Mouse (Mus musculus) CD8-positive naive resting alpha-beta T cell, adult 2 months (primary cell): Measurements from ENCODE around the gene Pola2.

Experiments used
- DNase-seq, 2 experiments: peaks; one replicate each; pipeline ENCODE4 v3.0.0; 2022; ENCODE audit warnings: low read depth in 2 of 2, low spot score in 2 of 2

Pola2 gene

DNA sequence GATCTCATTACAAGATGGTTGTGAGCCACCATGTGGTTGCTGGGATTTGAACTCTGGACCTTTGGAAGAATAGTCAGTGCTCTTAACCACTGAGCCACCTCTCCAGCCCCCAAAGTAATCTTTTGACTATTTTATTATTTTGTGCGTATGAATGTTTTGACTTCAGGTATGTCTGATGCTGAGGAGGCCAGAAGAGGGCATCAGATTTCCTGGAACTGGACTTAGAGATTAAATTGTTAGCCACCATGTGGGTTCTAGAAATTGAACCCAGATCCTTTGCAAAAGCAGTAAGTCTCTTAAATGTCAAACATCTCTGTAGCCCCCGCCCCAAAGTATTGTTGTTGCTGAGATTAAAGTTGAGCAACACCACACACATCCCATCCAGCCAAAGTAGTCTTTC lies 1.9 kb upstream of the Pola2 start:
- no peak for DNase-seq

DNA sequence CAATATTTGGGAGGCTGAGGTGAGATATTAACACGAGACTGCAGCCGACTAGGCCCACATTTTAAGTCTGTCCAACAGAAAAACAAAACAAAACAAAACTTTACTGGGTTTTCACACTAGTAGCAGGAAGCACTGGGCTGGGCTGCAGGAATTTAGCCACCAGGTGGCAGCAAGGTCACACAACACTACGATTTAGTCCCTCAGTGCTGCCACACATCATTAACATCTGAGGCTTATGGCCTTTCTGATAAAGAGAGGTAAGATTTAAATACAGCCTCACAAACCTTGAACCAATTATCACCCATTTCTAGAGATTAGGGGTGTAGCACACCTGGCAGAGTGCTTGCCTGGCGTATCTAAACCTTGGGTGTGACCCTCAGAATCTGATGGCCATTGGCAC lies 1.3 kb upstream of the Pola2 start:
- DNase-seq: peak; percentile 66 to 82

DNA sequence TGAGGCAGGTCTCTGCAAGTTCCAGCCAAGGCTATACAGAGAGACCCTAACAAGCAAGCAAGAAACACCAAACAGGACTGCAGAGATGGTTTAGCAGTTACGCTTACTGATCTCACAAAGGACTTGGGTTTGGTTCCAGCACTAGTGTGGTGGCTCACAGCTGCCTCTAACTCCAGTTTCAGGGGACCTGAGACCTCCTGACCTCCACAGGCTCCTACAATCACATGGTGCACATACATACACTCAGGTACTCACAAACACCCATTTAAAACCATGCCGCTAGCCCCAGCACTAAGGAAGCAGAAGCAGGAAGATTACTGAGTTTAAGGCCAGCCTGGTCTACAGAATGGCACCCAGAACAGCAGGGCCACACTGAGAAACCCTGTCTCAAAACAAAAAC lies 802 bp upstream of the Pola2 start:
- DNase-seq: no peak

DNA sequence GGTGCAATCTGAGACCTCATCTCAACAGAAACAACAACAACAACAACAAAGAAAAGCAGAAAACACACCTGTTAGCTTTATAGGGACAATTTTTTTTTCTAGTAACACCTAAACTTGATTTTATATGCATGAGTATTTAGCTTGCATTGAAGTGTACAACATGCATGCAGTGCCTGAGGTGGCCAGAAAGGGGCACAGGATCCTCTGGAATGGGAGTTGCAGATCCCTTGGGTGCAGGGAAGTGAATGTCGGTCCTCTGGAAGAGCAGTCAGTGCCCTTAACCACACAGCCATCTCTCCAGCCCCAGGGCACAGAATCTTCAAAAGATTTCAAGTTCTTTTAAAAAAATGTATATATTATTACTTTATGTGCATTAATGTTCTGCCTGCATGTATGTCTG lies 1.4 kb downstream of the Pola2 start:
- no peak for DNase-seq

DNA sequence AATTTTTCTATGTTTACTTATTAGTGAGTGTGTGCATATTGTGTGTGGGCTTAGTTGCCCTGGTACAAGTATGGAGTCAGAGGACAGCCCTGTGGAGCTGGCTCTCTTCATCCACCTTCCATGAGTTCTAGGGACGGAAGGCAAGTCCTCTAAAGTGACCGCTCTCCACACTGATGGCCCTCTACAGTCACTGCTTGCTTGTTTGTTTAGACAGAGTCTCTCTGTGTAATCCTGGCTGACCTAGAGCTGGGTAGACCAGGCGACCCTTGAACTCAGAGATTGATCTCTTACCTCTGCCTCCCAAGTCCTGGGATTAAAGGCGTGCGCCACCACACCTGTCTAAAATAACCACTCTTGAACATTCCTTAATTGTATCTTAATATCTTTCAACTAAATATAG lies 6.6 kb downstream of the Pola2 start:
- DNase-seq: no peak

DNA sequence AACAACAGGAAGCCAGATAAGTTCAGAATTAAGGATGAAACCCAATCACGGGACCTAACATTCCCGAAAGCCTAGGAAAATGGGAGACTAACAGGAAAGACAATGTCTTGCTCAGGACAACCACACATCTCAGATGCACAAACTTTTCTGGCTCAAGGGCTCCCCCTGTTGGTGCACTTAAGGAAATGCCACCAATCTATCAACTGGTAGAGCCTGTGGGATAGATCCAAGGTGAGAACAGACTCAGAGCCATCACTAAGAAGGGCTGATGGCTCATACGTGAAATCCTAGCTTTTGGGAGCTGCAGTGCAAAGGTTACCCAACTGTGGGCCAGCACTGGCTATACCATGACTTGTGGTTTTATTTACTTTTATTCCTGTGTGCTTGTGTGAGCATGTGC lies 7.3 kb downstream of the Pola2 start:
- peak; percentile 60 to 76 for DNase-seq

DNA sequence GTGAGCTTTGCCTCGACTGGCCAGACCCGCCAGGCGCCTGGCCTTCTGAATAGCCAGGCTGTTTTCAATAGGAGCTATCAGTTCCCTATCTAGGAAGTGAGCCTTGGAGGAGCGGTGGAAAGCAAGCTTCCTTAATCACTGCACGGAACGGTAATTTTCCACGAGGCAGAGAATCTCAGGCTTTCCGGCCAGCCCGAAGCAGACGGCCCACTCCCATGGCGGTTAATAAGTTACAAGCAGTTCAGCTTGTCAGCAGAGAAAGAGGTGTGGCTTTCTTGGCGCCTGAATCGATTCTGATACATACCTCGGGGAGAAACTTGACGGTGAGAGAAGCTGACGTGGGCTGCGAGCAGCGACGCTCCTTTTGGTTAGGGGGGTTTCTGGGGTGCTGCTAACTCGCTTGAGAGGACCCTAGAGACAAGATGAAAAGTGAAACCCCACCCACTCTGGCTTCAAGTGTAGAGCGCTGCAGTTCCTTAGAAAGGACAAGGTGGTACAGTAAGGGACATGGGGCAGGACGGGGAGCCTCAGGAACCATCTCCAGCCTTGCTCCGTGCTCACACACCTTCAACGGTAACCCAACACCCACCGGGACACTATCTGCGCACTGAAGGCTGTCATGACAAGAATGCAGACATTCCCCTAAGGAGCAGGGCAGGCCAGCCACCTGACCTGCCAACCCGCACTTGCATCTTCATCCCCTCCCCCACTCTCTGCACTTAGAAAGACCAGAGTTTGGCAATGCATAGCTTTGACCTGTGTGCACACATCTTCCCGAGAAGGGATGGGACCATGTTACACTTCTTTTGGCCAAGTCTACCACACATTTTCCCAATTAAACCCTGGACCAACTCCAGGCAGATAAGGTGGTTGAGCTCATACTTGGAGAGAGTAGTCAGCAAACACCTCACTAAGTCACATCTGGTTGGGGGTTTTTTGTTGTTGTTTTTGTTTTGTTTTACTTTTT lies 8.0 kb downstream of the Pola2 start:
- no peak for DNase-seq

DNA sequence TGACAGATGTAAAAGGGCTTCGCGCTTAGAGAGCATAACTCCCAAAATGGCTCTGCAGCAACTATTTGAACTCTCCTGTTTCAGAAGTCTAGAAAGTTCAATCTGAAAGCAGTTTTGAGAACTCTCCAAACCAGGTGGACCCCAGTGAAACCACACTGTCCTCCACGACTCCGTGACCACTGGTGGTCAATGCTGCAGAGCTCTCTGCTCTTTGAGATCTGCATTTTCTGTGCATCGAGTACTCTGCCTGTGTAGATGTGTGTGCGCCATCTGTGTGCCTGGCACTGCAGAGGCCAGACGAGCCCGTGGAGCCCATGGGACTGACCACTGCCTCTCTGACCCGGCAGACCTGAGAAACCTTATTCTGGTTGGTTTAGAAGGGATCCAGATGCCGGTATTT lies 9.1 kb downstream of the Pola2 start:
- DNase-seq: no peak

DNA sequence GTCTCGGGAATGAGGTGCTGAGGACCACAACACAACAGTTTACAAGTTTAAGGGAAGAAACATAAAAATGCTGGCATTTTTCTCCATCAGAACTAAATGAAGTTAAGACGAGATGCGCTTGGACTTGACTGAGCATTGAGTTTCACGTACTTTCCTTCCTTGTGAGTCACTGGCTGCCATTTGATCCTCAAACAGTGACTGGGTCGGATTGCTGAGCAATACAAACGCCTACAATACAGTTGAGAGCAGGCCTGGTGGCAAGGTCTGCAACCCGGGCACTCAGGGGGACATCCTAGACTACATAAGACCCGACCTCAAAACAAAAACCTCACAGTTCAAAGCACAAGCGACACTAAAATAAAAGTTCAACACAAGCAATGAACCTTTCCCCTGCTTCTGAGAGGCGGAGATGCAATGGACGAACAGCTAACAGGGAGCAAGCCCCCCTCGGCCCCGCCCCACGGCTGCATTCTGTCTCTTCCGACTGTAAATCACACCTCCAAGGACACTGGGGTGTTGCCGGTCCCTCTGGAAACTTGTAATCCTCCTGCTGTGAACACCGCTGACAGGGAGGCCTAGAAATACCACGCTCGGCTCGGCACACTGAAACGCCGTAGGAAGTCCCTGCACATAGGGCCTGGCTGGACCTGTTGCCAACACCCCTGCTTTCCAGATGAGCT lies 9.8 kb downstream of the Pola2 start:
- DNase-seq: no peak

DNA sequence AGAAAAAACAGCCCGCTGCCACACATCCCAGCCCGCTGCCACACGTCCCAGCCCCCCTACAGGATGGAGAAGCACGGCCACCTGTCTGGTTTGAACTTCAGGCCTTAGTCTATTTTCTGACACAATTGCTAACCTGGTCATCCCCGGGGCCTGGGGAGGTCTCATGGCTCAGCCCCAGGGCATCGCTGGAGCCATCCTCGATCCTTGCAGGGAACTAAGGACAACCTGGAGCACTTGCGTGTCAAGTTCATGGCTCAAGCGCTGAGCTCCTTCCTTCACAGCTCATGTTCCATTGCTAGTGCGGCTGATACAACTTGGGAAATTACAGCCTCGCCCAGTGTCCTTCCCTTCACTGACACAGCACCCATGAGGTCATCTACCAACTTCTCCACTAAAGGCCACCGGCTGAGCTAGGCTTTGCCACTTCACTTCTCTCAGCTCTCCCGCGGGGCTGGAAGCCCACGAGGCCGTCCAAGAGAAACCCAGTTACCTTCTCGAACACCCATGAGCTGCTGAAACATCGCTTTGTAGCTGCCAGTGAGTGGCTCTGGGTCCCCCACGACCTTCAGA lies 10.7 kb downstream of the Pola2 start:
- no peak for DNase-seq

DNA sequence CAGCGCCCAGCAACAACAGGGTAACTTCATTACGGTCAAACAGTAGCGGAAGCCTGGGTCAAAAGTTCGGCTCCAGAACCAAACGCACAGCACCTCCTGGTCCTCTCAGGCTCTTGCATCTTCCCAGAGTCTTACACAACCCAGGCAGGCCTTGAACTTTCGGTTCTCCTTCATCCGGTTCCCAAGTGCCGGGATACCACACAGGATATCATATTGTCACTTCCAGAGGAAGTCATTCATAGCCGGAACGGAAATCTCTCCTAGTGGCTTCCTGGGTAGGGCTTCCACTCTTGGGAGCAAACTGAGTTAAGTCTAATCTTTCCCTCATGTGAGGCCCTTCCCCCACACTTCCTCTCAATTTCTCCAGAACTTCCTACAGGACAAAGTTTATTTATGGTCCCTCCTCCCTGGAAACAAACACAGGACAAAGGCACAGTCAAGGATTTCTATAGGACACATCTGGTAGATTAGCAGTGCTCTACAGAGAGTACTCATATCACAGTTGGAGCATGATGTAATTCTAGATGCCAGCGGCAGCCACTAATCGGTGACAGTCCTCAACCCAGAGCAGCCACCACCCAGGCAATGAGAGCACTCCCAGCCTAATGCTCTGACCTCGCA lies 11.8 kb downstream of the Pola2 start:
- no peak for DNase-seq

DNA sequence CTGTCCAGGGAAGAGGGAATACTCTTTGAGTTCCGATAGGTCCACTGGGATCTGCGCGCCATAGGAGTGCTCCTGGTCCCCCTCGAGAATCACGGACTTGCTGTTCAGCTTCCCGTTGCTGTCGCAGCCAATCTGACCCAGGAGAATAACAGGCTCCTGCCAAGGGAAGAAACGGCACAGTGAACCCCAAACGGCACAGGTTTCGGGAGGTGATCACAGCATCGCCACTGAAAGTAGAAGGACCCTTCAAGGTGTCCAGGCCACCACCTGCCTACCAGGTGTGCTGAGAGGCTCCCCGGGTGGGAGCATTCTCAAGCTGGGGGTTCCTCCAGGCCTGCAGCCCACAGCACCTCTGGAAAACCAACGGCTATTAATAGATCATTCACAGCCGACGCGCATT lies 12.4 kb downstream of the Pola2 start:
- no peak for DNase-seq

DNA sequence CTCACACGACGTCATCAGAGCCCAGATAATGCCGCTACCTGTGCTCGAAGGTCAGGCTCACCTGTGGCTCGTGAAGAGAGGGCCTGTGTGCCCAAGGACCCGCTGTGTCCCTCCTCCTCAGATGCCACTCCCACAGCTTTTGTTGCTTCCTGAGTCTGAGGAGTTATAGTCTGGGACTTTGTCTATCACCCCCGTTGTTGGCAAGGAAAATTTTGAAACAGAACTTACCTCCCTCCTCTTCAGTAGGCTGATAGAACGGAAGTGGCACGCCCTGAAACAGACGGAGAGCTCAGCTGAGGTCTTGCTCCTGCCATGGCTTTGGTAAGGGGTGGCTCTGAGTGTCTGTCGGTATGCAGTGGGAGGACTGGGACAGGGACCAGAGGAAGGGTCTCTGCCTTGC lies 13.8 kb downstream of the Pola2 start:
- no peak for DNase-seq

DNA sequence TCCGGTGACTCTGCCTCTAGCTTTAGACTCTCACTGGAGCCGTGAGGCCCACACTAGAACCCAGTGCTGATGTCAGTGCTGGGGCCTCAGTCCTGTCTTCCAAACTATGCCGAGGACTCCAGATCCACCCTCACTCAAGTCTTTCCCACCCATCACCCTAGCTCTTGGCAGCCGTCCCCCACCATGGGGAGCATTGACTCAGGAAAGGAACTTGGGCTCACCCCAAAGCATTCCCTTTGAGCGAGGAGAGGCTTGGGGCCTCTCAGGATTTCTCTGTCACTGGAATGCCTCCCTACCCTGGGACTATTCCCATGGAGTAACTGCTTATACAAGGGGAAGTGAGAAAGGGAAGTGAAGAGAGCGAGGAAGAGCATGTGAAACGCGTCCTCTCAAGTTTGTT lies 18.1 kb downstream of the Pola2 start:
- no peak for DNase-seq

DNA sequence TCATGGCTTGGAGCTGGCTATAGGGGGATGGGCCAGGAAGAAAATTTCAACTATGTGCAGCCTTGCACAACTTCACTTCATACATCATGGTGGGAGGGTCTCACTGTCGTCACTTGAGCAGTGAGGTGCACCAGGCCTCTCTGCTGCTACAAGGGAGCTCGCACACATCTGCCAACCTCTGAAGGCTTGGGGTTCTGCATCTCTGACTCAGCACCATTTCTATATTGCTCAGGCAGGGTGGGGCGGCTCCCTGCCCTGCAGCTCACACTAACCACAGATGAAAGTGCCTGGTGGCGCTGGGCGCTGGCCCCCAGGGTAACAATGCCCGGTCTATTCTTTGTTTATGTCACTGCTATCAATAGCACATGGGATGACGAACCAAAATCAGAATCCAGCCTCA lies 19.0 kb downstream of the Pola2 start:
- DNase-seq: no peak

DNA sequence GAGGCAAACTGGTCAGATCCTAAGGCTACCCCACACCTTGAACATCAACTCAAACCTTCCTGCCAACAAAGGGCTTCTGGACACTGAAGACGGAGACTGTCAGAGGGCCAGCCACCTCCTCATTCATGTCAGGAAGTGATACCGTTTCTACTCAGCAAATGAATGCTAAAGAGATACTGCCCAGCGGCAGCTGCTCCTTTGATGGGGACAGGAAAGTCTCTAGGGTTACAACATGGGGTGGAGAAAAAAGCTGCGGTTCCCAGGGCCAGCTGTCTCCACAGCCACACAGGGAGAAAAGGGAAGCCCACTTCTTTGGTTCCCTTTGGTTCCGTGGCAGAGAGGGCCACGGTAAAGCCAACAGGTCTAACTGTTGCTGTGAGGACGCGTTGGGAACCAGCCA lies 19.9 kb downstream of the Pola2 start:
- no peak for DNase-seq

DNA sequence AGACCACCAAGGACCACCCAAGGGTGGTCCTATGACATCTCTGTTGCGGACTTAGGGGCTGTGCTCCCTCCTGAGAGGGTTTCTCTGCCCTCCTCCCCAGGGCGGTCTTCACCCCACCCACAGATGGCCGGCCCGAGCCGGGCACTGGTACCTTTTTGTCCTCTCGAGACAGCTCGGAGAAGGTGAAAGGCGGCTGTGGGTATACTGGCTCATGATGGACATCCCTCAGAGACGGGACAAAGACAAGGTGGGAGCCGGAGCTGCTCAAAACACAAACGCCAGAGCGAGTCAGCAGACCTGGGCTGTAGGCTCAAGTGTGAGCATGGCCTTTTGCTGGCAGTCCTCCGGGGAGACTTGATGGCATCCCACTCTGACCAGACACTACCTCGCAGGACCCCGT lies 20.6 kb downstream of the Pola2 start:
- no peak for DNase-seq

DNA sequence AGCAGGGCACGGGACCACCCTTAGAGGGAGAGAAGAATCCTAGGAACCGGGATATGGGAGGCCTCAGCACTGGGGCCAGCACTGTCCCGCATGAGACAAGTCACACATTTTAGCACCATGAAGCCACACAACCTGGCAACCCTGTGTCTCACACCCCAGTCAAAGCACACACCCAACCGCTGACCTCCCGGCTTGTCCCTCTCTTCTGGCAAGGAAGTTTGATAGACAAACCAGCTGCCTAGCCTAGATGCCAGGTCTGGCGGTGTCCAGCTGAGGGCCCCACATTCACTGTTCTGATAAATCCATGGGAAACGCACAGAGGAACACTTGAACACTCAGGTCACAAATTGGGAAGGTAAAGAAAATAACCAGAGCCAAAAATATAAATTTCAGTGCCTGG lies 21.4 kb downstream of the Pola2 start:
- DNase-seq: no peak

DNA sequence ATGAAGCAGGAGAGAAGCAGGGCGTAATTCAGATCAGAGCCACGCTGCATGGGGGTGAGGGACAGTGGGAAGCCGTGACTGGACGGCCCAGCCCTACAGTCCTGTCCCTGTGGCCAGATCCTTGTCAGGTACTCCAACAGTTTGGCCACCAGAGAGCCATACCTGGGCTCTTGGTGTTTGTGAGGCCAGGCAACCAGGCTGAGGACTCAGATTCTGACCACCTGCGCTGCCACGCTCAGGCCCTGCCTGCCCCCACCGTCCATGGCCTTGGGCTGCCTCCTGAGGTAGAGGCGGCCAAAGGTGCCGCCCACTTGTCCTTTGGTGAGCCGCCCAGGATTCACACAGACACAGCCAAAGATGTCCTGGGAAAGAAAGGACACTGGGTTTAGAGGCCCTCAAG lies 23.3 kb downstream of the Pola2 start:
- DNase-seq: no peak

DNA sequence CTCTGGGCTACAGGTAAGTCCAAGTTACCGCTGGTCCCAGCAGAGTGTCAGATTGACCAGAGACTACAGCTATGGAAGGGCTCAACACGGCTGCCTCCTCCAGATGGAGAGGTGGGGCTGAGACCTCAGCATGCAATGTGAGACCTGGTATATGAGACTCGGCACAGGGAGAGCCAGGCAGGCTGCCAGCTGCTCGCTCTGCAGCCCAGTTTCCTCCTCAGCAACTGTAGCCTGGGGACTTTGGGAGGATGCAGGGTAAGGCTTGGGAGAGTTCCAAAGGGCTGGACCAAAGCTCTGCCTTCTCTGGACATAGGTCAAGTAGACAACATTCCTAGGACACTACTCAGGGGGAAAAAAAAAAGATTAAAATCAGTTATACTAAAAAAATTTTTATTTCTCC lies 23.8 kb downstream of the Pola2 start:
- DNase-seq: no peak

DNA sequence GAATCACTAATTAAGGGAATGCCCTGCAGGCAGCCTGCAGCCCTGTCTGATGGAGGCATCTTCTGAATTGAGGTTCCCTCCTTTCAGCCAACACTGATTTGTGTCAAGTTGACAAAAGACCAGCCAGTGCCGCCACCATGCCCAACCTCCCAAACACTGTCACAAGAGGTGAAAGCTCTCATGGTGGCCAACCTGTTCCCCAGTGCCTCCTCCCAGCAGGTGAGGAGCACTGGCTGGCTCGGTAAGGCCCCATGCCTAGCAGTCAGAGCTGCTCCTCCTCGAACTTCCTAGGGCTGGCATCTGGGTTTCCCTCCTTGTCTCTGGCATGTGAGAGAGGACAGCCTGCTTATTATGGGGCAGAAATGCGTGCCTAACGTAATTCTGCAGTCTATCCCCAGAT lies 24.3 kb downstream of the Pola2 start:
- DNase-seq: no peak

DNA sequence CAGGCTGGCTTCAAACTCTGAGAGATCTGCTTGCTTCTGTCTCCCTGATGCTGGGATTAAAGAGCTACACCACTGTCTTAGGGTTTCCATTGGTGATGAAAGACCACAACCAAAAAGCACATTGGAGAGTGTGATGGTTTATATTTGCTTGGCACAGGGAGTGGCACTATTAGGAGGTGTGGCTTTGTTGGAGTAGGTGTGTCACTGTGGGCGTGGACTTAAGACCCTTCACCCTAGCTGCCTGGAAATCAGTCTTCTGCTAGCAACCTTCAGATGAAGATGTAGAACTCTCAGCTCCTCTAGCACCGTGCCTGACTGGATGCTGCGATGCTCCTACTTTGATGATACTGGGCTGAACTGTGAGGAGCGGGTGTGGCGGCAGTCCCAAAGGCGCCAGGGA lies 25.5 kb downstream of the Pola2 start:
- no peak for DNase-seq
